Mouse (Mus musculus): Measurements from ENCODE around the gene Parp16. TPM values are rescaled to one million over a fixed set of nuclear protein-coding genes. Genes with fewer than 3 reads are reported as not detected.

The Parp16 gene
- polyA plus RNA-seq, 1 experiment from 2014 or later, result 5.1 TPM

DNA sequence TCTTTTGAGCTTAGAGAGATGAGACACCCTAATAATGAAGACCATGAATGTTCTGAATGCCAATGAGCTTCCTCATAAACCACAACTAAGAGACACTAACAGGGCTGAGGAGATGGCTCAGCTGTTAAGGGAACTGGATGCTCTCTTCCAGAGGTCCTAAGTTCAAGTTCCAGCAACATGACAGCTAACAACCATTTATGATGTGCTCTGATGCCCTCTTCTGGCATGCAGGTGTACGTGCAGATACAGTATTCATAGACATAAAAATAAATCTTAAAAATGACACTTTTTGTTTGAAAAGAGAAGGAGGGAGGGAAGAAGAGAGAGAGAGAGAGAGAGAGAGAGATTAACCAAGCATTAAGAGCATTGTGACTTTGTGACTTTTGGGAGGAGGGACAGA is 30.3 kb upstream of the Parp16 start:
- Histone ChIP-seq H3K27me3 (no peaks in the 10 kb centered on the region), H3K4me1 (peaks cover 65% of the 10 kb centered on the region), H3K36me3 (ENCODE audit: poor library complexity, severe bottlenecking) (0 out of 2 replicates have a peak, but pooled peaks cover 7% of the 10 kb centered on the region), H3K9me3 (replicated peaks) (no peaks in the 10 kb centered on the region), H3K9ac (no peak overlapping the region), H3K4me3 (no peak overlapping the region), H3K27ac (no peak overlapping the region), H3K4me2 (no peak overlapping the region)
- WGBS, result 8% methylated on average over 1 of the region's 1 CpGs
- ATAC-seq, result no peak

DNA sequence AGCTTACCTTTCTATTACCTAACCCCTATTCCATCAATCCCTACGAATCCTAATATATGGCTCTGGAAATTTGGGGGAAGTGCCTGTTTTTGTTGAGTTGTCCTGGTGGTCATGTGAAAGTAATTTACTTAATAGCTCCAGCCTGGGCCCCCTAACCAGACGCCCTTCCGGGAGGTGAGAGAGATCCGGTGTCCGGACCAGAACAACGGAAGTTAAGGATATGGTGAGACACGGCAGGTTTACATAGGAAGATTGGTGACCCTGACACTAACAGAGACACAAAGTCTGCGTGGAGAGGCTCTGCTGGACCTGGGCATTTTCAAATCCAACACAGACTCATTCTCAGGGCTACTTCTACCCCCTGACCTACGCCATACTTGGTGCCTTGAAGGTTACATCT is 28.8 kb upstream of the Parp16 start:
- Histone ChIP-seq H3K27ac (no peak overlapping the region), H3K4me2 (no peak overlapping the region), H3K27me3 (no peaks in the 10 kb centered on the region), H3K4me1 (peaks cover 51% of the 10 kb centered on the region), H3K9me3 (replicated peaks) (no peaks in the 10 kb centered on the region), H3K36me3 (ENCODE audit: poor library complexity, severe bottlenecking) (0 out of 2 replicates have a peak, but pooled peaks cover 10% of the 10 kb centered on the region), H3K4me3 (no peak overlapping the region), H3K9ac (no peak overlapping the region)
- no peak for ATAC-seq
- WGBS, result 74% methylated on average over 9 of the region's 9 CpGs

DNA sequence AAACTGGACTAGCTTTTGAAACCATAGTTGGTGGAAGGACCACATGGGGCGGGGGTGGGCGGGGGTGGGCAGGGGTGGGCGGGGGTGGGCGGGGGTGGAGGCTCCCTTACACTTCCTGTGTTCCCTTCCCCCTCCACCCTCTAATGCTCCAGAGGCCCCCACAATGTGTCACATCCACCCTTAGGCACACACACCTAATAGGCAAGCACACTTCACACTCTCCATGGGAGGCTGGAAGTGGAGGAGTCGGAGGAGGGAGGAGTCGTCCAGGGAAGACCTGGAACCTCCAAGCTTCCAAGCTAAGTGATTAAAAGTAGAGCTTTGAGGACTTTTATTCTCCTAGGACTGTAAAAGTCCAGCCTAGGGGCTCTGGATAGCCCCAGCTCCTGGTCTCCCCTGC is 26.6 kb upstream of the Parp16 start:
- H3K4me1 ChIP-seq, result peaks cover 30% of the 10 kb centered on the region
- peaks cover 16% of the 10 kb centered on the region; the same call in 1 of the 2 replicates for H3K36me3 ChIP-seq (ENCODE audit: poor library complexity, severe bottlenecking)
- H3K27ac ChIP-seq, result peak overlapping the region; percentile 46; the same call in 1 of the 2 replicates
- no peaks in the 10 kb centered on the region for H3K9me3 ChIP-seq (replicated peaks)
- 66% methylated on average over 6 of the region's 6 CpGs for WGBS
- ATAC-seq, result no peak
- H3K4me2 ChIP-seq, result no peak overlapping the region
- H3K4me3 ChIP-seq, result no peak overlapping the region
- no peaks in the 10 kb centered on the region for H3K27me3 ChIP-seq
- H3K9ac ChIP-seq, result no peak overlapping the region

DNA sequence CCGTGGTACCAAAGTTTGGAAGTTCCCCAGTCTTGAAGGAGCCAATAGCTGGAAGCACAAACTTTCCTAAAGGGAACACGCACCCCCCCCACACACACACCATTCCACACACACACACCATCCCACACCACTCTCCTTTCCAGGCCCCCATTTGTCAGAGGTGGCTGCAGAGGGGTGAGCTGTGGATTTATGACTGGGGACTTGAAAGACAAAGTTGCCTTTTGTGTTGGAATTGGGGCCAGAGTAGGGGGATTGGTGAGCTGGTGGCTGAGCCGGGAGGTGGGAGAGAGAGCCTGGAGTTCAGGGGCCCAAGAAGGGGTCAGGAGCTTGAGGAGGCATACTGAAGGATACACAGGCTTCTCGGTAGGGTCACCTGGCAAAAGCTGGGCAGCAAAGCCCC is 26.2 kb upstream of the Parp16 start:
- WGBS, result 35% methylated on average over 4 of the region's 4 CpGs
- H3K9ac ChIP-seq, result no peak overlapping the region
- no peak for ATAC-seq

DNA sequence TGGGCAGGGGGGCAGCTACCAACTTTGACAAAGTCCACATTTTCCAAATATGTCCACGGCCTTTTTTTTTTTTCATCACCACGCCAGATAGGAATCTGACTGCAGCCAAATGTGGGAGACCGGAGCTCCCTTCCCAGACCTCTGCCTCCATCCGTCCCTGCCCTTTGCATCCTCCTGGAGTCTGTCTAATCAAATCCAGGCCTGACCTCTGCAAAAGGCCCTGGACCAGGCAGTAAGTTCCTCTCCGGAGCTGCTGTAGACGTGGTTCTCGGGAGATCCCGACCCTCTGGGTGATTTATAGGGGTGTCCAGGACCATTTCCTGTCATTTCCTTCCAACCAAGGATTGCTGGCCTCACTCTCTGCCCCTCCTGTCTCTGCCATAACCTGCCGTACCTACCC is 22.5 kb upstream of the Parp16 start:
- H3K4me2 ChIP-seq, result no peak overlapping the region
- no peak overlapping the region for H3K9ac ChIP-seq
- H3K9me3 ChIP-seq (replicated peaks), result no peaks in the 10 kb centered on the region
- WGBS, result 84% methylated on average over 9 of the region's 9 CpGs
- ATAC-seq, result no peak
- peaks cover 43% of the 10 kb centered on the region for H3K4me1 ChIP-seq
- H3K27me3 ChIP-seq, result no peaks in the 10 kb centered on the region
- H3K36me3 ChIP-seq (ENCODE audit: poor library complexity, severe bottlenecking), result peaks cover 9% of the 10 kb centered on the region; the same call in 1 of the 2 replicates
- H3K4me3 ChIP-seq, result no peak overlapping the region
- no peak overlapping the region; the same call in 1 of the 2 replicates for H3K27ac ChIP-seq

More for the DNA sequence above, 26.2 kb upstream of the Parp16 start:
- Histone ChIP-seq H3K27me3 (no peaks in the 10 kb centered on the region), H3K4me1 (peaks cover 25% of the 10 kb centered on the region), H3K4me2 (no peak overlapping the region), H3K9me3 (replicated peaks) (no peaks in the 10 kb centered on the region), H3K27ac (peak overlapping the region; percentile 46), H3K36me3 (ENCODE audit: poor library complexity, severe bottlenecking) (peaks cover 16% of the 10 kb centered on the region; the same call in 1 of the 2 replicates), H3K4me3 (no peak overlapping the region)

DNA sequence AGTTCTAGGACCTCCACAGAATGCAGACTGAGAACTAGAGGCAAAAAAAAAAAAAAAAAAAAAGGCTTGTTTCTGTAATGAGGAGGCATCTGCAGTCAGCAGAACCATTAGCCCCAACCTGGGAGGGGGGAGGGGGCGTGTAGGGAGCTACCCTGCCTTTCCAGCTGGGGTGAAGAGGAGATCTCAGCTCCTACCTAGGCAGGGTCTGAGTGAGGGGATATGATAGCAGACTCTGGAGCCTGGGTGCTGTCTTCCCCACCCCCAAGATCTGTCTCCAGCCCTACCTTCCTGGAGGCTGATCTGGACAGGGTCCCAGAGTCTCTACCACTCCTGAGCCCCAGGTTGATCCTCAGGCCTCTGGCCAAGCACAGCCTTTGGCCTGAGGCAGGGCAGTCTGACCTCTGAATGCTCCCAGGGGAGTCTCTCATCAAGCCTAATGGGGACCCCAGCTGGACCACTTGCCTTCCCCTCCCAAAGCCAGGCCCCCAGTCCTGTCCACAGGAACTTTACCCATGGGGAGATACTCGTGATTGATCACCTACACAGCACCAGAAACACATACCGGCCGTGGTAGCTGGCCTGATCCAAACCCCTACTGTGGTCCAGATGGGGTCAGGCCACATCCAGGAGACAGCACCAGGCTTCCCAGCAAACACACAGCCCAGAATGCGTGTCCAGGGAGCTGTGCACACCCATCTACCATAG is 19.8 kb upstream of the Parp16 start:
- Histone ChIP-seq H3K27ac (peak overlapping the region; percentile 97), H3K27me3 (no peaks in the 10 kb centered on the region), H3K36me3 (ENCODE audit: poor library complexity, severe bottlenecking) (peaks cover 15% of the 10 kb centered on the region; the same call in 1 of the 2 replicates), H3K9me3 (replicated peaks) (no peaks in the 10 kb centered on the region), H3K9ac (peak overlapping the region; percentile 39), H3K4me1 (peaks cover 55% of the 10 kb centered on the region), H3K4me3 (no peak overlapping the region), H3K4me2 (peak overlapping the region; percentile 36)
- WGBS, result 10% methylated on average over 5 of the region's 5 CpGs
- ATAC-seq, result no peak; the same call in 1 of the 2 replicates

DNA sequence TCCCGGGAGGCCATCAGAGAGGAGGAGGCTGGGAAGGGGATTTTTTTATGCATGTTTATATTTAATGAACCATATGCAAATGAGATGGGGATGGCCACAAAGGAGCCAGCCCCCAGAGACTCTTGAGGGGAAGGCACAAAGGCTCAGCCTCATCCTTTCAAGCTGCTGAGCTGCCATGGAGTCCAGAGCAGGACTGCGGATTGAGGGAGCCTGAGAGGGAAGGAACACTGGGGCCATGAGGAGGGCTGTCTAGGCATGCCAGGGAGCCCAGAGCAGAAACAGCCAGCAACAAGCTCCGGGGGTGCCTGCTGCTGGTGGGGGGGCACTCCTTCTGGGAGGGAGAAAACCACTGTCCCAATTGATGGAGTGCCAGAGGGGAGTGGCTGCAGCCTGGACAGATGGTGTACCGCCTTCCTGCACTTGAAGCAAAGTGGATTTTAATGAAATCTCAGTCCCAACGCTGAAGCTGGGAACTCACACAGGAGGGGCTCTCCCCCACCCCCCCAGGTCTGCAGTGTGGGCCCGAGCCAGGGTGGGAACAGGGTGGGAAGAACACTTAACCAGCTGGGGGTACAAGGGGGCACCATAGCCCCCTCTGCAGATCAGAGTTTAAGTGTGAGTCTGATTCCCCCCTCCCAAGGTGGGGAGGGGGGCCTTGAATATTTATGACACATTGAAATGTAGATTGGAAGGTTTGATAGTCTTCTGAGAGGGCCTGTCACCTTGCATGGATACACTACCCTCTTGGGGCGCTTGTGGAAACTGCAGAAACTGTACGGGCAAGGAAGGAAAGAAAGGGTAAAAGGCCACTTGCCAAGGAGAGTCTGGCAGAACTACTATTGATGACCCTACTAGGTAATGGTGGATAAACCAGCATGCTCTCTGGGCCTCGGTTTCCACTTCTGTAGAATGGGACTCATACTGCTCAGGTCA is 18.9 kb upstream of the Parp16 start:
- peak; percentile 77 for ATAC-seq
- Histone ChIP-seq H3K27ac (peak overlapping the region; percentile 97), H3K4me3 (no peak overlapping the region), H3K36me3 (ENCODE audit: poor library complexity, severe bottlenecking) (peaks cover 17% of the 10 kb centered on the region), H3K4me1 (peaks cover 63% of the 10 kb centered on the region), H3K4me2 (peak overlapping the region; percentile 36), H3K9me3 (replicated peaks) (no peaks in the 10 kb centered on the region), H3K27me3 (no peaks in the 10 kb centered on the region), H3K9ac (peak overlapping the region; percentile 39)
- 14% methylated on average over 9 of the region's 9 CpGs for whole genome bisulfite sequencing

DNA sequence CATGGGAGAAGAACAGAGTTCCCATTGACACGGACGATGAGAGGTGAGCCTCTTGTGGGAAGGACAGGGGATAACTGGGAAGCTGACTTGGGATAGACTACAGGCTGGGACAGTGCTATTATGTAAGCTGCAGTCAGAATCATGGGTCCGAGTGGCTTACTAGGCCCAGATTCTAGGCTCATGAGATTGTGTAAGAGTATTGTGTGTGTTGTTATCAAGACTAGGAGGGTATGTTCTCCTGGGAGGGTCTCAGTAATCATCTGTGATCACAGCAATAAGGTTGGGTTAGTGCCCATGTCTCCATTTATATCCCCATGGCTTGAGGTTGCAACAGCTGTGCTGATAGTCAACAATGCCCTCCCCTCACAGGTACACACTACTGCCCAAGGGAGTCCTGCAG is 17.7 kb upstream of the Parp16 start:
- Histone ChIP-seq H3K27ac (peak overlapping the region; percentile 97), H3K9me3 (replicated peaks) (no peaks in the 10 kb centered on the region), H3K4me3 (no peak overlapping the region), H3K4me1 (peaks cover 65% of the 10 kb centered on the region), H3K36me3 (ENCODE audit: poor library complexity, severe bottlenecking) (peaks cover 28% of the 10 kb centered on the region), H3K9ac (peak overlapping the region; percentile 50; the same call in 1 of the 2 replicates), H3K4me2 (0 out of 2 replicates have a peak overlapping the region, but pooled peaks have one; percentile 44), H3K27me3 (no peaks in the 10 kb centered on the region)
- 57% methylated on average over 3 of the region's 3 CpGs for WGBS
- no peak for ATAC-seq

DNA sequence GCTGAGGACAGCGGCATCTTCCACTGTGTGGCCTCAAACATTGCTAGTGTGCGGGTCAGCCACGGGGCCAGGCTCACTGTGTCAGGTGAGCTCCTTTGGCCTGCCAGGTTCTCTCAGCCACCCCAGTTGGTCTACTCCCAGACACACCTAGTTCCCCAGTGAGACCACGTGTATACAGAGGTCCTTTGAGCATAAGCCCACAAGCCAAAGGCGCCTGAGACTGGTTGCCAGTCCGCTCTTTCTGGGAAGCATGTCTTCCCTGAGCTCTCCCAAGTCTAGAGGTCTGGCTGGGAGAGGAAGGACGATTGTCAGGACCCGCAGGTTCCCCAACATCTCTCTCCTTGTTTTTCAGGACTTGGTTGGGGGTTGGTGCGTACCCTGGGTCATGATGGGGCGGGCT is 17.2 kb upstream of the Parp16 start:
- no peak for ATAC-seq
- H3K27me3 ChIP-seq, result no peaks in the 10 kb centered on the region

DNA sequence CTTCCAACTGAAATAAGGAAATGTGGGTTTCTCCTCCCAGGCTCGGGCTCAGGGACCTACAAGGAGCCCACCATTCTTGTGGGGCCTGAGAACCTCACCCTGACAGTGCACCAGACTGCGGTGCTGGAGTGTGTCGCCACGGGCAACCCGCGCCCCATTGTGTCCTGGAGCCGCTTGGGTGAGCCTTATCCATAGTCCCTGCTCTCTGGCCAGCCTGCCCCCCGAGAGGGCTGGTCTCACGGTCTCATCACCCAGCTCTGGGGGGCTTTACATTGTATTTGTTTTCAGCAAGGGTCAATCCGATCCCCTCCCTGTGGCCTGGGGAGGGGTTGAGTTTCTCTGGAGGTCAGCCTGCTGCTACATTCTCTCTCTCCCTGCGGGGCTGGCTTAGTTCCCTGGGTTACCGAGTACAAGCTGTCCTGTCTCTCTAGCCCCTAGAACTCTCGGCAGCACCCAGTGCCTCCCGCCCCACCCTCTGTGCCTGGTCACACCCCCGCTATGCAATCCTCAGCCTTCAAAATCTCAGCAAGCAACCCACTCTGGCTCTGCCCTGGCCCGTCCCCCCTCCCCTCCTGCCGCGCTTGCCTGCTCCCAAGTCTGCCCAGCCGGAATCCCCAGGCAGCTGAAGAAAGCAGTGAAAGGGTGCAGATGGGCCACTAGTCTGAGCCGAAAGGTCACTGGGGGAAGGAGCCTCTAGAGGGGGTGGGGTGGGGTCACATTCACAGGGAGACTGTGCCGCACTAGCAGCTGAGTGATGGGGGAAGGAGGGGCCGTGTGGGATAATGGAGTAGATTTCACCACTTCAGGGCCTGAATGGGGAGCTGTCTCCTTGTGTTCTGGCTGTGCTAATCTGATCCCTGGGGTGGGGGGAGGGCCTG is 16.6 kb upstream of the Parp16 start:
- Histone ChIP-seq H3K4me3 (no peak overlapping the region), H3K4me2 (peak overlapping the region; percentile 44), H3K9me3 (replicated peaks) (no peaks in the 10 kb centered on the region), H3K4me1 (peaks cover 65% of the 10 kb centered on the region), H3K27ac (peak overlapping the region; percentile 97), H3K9ac (peak overlapping the region; percentile 50), H3K36me3 (ENCODE audit: poor library complexity, severe bottlenecking) (peaks cover 34% of the 10 kb centered on the region), H3K27me3 (no peaks in the 10 kb centered on the region; the same call in 1 of the 2 replicates)
- 2% methylated on average over 22 of the region's 22 CpGs for WGBS
- ATAC-seq, result peak; percentile 70

More for the DNA sequence above, 17.2 kb upstream of the Parp16 start:
- peak overlapping the region; percentile 97 for H3K27ac ChIP-seq
- H3K4me2 ChIP-seq, result peak overlapping the region; percentile 44
- 37% methylated on average over 10 of the region's 10 CpGs for WGBS
- H3K9ac ChIP-seq, result peak overlapping the region; percentile 50
- H3K9me3 ChIP-seq (replicated peaks), result no peaks in the 10 kb centered on the region
- H3K4me1 ChIP-seq, result peaks cover 65% of the 10 kb centered on the region
- peaks cover 28% of the 10 kb centered on the region for H3K36me3 ChIP-seq (ENCODE audit: poor library complexity, severe bottlenecking)
- H3K4me3 ChIP-seq, result no peak overlapping the region

Data from forebrain, embryonic 13.5 days (tissue).